Mouse (Mus musculus): ENCODE results near the gene A230050P20Rik.
"Not testable (repeated sequence)": the region's sequence is repeated elsewhere in the genome, so short reads cannot be mapped to it uniquely, and the experiment has no call there.

The A230050P20Rik gene

DNA sequence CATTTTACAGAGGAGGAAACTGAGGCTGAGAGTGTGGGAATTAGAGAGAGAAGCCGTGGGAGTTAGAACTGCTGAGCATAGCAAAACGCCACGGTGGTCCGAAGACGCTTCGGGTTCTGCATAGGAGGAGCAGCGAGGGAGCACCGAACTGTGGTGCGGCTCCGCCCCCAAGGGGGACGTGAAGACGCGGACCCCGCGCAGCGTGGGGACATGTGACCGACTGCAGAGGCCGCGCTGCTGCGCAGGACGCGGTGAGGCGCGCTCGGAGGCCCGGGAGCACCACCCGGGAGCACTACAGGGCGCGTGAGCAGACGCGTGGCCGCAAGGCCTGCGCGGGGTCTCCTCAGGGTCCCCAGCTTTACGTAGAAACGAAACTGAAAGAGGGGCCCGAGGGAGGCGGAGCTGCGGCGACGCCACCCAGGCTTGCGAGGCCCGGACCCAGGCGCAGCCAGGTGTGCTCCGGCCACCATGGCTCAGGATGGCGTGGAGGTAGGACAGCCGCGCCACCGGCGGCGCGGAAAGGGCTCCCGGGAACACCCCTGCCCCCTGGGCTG lies at the start of gene A230050P20Rik:
Gene A230050P20Rik, plus strand, starts transcription at position 195 of the 554 bp plus-strand sequence.
- DNase-seq (ENCODE audit: low read depth, low spot score) = no peak

DNA sequence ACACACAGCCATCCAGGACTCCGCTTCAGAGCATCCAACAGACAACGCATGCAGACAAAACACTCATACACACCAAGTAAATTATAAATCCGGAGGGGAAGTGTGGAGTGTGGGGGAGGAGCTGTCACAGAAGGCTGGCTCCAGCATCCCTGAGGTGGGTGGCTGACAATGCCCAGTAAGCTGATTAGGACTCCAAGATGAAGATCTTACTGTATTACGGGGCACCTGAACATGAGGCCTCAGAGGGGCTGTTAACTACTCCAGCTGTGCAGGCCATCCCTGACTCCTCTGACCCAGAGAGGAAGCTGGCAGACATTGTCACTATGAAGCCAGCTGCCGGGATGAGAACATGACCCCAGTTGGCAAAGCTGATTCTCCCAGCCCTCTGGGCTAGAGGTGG lies 48.4 kb upstream of the A230050P20Rik start:
- no peak for DNase-seq (ENCODE audit: low read depth, low spot score)

DNA sequence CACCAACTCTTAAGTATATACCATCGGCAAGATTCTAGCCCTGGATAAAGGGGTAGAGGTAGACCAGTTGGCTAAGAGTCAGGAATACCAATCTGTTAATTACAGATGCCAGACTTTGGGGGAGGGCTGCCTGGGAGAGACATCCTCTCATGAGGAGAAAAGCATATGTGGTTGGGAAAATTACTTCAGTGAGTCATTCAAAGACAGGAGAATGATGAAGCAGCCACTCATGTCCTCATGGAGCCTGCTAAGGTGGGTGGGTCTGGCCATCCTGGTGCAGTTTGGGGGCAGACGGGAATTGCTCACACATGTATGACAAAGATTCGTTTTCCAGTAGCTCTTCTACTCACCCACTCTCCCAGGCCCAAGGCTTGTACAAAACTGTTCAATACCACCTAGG lies 45.6 kb upstream of the A230050P20Rik start:
- DNase-seq (ENCODE audit: low read depth, low spot score) = no peak

DNA sequence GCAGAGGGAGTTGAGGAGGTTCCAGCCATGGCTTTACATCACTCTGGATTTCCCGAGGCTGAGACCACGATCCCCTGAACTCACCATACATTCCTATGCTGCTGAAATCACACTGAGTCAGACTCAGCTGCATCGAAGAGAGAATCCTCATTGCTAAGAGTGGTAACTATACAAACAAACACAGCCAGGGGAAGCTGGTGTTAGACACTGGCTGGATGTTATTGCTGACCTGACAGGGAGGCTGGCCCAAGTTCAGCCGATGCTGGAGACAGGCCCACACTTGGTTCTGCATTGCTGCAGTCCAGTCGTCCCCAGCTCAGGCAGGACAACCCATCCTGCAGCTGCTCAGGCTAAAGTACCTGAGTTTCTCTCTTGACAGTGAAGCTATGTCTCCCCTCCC lies 42.7 kb upstream of the A230050P20Rik start:
- no peak for DNase-seq (ENCODE audit: low read depth, low spot score)

DNA sequence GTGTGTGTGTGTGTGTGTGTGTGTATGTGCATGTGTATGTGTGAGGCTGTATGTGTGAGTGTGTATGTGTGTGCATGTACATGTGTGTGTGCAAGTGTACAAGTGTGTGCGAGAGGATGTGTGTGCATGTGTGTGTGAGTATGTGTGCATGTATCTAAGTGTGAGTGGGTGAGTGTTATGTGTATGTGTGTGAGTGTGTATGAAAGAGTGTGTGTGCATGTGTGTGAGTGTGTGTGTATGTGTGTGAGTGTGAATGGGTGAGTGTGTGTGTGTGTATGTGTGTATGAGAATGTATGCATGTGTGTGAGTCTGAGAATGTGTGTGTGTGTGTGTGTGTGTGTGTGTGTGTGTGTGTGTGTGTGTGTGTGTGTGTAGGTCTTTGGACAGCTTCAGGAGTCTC lies 40.3 kb upstream of the A230050P20Rik start:
- no peak for DNase-seq (ENCODE audit: low read depth, low spot score)

DNA sequence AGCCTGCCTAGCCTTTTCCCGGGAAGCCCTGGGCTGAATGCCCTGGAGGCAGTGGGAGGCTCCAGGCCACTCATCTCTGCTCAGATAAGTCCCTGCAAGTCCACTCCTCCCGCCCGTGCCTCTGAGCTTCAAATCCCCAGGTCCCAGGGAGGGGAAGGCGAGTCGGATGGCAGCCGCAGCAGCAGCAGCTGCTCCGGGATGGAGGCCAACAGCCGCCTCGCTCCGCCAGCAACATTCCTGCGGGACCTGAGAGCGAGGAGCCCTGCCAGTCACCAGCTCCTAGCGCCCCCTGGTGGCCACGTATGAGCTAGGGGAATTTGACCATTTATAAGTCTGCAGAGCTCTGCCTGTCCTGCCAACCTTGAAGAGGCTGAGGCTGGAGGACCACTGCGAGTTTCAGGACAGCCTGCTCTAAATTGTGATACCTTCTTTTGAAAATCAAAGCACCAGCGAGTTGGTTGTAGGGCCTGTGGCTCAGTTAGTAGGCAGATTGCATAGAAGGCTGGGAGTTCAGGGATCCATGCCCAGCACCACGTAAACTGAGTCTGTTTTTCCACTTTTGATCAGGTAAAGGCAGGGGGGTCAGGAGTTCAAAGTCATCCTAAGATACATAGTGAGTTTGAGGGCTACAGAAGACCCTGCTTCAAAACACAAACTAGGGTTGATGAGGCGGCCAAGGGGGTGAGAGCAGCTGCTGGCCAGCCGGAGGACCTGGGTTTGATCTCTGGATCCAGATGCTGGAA lies 37.4 kb upstream of the A230050P20Rik start:
- DNase-seq (ENCODE audit: low read depth, low spot score) = peak; percentile 80

DNA sequence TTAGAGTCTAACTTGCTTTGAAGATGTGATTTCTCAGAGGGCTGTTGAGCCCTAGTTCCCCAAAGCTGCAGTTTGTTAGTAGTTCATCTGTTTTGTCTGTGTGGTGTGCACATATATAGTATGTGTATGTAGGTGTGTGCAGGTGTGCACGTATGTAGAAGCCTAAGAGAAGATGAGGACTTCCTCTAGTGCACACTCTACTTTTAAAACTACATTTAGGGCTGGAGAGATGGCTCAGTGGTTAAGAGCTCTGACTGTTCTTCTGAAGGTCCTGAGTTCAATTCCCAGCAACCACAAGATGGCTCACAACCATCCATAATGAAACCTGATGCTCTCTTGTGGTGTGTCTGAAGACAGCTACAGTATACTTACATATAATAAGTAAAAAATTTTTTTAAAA lies 33.6 kb upstream of the A230050P20Rik start:
- DNase-seq (ENCODE audit: low read depth, low spot score) = no peak

DNA sequence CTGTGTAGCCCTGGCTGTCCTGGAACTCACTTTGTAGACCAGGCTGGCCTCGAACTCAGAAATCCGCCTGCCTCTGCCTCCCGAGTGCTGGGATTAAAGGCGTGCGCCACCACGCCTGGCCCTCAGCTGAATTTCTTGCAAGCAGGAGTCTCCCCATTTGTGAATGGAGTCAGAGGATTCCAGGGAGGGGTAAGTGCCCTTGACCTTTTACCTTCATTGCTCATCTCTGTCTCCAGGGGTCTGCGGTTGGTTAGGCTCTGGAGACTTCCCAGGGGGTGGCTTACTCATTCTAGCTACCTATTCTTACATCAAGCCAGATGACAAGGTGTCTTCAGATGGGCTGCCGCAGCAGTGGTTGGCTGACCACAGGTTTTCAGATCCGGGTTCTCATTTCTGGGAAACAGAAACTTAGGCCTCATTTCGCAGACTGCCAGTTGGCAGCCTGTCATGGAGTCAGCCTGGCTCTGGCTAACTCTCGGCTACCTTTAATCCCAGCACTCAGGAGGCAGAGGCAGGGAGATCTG lies 32.9 kb upstream of the A230050P20Rik start:
- not testable (repeated sequence) for DNase-seq (ENCODE audit: low read depth, low spot score)

DNA sequence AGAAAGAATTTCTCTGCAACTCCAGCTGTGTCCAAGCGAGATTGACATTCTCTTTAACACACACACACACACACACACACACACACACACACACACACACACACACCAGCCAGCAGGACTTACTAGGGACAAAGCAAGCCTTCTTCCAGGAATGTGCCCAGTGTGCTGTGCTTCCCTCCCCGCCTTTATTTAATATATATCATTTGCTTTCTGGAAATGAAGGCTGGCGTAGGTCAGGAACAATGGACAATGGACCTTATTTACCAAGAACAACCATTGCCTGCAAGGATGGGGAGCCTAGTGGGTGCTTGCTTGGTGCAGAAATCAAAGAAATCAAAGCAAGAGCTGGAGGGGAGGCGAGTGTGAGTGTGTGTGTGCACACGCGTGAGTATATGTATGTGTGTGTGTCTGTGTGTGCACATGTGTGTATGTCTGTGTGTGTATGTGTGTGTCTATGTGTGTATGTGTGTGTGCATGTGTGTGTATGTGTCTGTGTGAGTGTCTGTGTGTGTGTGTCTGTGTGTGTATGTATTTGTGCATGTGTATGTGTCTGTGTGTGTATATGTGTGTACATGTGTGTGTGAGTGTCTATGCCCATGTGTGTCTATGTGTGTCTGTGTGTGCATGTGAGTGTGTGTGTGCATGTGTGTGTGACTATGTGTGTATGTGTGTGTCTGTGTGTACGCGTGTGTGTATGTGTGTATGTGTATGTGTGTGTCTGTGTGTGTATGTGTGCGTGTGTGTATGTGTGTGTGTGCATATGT lies 31.1 kb upstream of the A230050P20Rik start:
- DNase-seq (ENCODE audit: low read depth, low spot score) = no peak

DNA sequence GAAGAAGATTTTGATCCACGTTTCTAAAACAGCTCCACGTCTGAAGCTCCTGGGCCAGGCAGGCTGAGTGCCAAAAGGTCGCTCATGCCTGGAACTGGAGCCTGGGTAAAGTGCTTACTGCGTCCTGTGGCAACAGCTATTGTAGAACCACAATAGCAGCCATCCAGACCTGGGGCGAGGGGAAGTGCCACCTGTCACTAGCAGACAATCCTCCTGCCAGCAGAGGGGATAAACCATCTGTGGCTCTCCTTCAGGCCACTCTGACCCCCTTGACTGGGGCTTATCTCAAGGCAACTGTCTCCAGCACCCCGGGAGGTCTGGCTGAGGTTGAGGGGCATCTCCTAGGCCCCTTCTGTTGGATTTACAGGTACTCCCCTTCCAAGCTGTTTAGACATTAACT lies 29.5 kb upstream of the A230050P20Rik start:
- no peak for DNase-seq (ENCODE audit: low read depth, low spot score)

DNA sequence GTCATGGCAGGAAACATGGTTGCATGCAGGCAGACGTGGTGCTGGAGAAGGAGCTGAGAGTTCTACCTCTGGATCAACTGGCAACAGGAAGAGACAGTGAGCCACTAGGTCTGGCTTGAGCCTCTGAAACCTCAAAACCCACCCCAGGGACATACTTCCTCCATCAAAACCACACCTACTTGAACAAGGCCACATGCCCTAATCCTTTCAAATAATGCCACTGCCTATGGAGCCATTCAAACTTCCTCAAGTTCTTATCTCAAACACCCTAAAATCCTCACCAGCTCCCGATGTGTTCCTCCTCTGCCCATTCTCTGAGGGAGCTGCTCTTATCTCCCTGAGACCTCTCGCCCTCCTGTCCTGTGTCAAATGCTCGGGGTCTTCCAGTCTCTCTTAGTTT lies 26.2 kb upstream of the A230050P20Rik start:
- no peak for DNase-seq (ENCODE audit: low read depth, low spot score)

DNA sequence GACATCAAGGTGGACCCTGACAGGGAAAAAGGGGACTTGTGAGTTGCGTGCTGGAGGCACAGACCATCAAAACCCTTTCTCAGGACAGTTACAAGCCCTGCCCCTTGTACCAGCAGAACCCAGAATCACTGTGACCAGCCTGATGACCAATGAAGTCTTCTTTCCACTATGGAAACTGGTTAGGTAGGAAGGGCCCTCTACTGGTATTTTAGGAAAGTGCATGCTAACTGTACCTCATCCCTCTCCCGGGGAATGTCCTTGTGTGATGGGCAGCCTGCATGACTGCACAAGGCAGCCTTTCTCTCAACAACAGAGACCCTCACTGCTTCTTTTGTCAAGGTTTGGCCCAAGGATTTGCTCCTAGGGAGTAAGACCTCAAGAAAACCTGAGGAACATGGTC lies 25.8 kb upstream of the A230050P20Rik start:
- no peak for DNase-seq (ENCODE audit: low read depth, low spot score)

DNA sequence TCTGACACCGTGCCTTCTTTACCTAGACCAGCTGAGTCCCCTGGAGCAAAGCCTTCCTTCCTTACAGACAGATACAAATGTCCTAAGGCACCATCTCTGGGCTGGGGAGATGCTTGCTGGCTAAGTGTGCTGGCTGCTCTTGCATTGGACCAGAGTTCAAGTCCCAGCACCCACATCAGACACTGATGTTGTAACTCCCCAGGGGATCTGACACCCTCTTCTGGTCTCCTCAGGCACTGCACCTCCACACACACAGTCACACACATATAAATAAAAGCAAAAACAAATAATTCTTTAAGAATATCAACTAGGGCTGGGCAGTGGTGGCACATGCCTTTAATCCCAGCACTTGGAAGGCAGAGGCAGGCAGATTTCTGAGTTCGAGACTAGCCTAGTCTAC lies 18.3 kb upstream of the A230050P20Rik start:
- no peak for DNase-seq (ENCODE audit: low read depth, low spot score)

DNA sequence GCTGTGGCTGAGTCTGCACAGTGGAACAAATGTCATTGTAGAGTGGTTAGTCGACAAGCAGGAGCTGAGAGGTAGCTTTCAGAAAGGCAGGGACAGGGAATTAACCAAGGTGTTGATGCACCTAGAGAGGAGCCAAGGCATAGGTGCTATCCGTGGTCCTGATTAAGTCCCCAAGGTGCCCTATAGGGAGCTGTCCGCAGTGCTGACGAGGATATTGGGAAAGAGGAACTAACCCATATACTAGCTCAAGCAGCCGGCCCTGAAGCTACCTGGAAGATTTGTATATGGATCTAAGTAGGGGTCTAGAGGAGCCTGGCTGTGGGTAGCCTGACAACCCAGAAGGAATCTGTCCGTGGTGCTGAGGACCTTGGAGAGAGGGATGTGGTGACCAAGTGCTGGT lies 11.3 kb upstream of the A230050P20Rik start:
- DNase-seq (ENCODE audit: low read depth, low spot score) = no peak

DNA sequence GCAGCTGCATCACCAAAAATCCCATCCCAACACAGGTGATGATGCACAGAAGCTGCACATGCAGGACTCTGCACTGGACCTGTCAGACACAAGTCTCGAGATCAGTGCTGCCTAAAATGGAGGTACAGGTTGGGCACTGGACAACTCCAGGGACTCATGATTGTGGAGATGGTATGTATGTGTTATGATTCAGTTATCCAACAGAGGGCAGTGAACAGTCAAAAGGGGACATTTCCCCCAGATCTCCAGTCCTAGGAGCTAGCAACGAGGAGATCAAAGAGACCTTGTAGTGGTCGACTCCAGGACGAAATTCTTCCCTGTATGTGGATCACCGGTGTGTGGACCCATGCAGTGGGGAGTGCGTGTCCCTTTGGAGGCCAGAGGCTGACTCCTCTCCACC lies 8.5 kb upstream of the A230050P20Rik start:
- DNase-seq (ENCODE audit: low read depth, low spot score) = no peak

DNA sequence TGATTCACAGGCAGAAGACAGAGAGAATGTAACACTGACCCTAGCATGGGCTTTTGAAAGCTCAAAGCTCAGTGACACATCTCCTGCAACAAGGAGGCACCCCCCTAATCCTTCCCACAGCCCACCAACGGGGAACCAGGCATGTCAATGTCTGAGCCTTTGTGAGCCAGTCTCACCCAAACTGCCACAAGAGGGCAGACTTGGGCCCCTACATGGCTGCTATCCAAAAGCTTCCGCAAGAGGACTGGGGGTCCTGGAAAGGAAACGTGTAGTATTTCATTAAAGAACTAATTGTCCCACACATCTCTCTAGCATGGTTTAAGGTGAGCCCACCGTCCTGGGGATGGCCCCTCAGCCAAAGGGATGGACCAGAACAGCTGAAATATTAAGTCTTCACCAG lies 6.6 kb upstream of the A230050P20Rik start:
- DNase-seq (ENCODE audit: low read depth, low spot score) = no peak

DNA sequence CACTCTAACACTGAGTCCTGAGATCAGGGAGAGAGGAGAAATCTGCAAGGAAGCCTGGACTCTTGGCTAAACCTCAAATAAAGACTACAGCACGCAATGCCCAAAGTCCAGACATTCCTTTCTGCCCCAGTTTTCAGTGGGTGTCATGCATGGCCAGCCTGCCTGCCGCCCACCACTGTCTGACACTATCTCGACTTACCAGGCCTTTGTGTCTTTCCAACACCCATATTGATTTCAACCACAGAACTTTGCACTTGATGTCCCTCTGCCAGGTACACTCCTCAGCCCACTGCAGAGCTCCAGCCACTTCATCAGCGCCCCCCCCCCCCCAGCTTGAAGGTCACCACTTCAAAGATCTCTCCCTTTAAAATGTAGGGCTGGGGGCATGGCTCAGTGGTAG lies 6.2 kb upstream of the A230050P20Rik start:
- DNase-seq (ENCODE audit: low read depth, low spot score) = no peak

DNA sequence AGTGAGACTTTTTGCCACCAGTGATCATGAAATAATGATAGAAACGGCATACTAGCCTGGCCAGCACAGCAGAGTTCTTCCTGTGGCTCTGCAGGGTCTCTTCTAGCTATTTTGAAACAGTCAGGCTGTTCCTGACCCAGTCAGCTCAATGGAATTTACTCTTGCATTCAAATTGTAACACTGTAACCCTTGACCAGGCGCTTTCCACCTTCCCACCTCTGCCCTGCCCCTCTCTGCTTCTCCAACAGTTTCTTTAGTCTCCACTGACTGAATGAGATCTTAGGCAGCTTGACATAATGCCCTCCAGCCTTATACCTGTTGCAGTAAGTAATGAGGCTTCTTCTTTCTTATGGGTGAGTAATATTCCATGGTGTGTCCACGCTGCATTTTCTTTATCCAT lies 1.6 kb upstream of the A230050P20Rik start:
- no peak for DNase-seq (ENCODE audit: low read depth, low spot score)

DNA sequence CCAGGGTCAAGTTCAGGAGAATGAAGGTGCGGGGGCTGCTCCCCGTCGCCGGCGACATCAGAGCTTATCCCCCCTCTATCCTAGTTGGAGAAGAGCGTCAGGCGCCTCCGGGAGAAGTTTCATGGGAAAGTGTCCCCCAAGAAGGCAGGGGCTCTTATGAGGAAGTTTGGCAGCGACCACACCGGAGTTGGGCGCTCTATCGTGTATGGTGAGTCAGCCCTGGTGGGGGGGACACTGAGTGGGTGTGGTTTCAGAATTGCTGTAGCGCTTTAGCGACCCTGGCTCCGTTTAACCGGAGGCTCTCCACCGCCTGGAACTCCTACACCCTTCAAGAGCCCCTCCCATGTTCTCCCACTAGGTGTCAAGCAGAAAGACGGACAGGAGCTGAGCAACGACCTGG lies 804 bp downstream of the A230050P20Rik start:
- no peak for DNase-seq (ENCODE audit: low read depth, low spot score)

DNA sequence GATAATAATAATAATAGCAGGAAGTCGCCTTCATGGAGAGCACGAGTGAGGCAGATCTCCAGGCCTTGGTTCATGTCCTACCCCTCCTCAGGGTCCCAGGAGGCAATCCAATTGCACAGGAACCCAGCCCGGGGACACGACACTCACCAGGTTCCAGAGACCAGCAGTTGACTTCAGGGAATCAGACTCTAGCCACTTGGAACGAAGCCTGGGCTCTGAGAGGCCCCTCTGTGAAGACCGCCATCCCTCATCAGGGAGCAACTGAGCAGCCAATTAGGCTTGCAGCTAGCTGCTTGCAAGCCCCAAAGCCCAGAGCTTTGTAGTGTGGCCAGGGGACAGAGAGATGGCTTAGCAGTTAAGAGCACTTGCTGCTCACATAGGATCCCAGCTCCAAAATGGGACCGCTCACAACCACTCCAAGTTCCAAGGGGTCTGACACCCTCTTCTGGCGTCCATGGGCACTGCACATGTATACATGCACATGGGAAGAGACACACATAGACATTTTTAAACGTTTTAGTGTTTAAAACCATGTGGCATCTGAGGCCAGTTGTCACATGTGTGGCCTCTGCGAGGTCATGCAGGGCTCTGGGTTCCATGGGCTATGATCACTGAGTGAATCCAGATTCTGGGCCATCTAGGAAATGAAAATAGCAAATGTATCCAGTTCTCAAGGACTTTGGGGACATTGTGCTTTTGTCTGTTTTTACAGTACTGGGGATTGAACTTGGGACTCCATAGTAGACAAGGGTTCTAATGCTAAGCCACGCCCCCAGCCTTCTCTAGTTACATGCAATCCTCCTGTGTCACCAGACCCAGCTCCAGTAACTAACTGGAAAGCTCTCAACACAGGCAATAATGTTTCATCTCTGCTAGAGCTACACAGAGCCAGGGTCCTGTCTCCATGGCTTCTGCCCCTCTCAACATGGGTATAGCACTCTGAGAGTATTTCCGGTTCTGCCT lies 2.0 kb downstream of the A230050P20Rik start:
- no peak for DNase-seq (ENCODE audit: low read depth, low spot score)

DNA sequence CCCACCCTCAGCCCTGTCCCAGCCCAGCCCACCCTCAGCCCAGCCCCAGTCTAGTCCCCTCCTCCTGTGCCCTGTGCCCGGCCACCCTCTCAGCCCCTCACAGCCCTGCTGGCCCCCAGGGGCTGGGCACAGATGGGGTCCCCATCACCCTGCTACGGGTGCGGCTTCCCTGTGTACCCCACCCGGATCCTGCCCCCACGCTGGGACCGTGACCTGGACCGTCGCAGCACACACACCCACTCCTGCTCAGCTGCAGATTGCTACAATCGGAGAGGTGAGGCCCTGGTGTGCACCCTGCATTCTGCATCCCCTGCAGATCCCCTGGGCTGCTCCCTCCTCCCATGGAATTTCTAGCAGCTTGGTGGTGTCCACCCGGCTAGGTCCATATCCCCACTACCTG lies 4.5 kb downstream of the A230050P20Rik start:
- DNase-seq (ENCODE audit: low read depth, low spot score) = no peak

DNA sequence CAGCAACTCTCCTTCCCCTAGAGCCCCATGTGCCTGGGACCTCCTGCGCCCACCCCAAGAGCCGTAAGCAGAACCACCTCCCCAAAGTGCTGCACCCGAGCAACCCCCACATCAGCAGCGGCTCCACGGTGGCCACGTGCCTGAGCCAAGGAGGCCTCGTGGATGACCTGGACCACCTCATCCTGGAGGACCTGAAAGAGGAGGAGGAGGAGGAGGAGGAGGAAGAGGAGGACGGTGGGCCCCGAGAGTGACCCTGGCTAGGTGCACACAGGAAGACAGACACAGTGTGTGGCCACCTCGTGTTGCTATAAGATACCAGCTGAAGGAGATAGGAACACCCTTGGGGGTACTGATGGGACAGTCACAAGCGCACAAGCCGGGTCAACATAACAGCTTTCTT lies 5.1 kb downstream of the A230050P20Rik start:
- no peak for DNase-seq (ENCODE audit: low read depth, low spot score)

Measured in WW6 (cell line).